Mouse (Mus musculus) bone marrow, adult 2 months (tissue): ENCODE results near the gene Ngb.

Experiments
- CTCF ChIP-seq: fragments of 200-500 bp; IDR thresholded peaks from 2 replicates; pipeline ENCODE4 v1.5.1; 2011; ENCODE audit warnings: low read length, control low read depth; ENCODE audit not compliant: control insufficient read depth, insufficient read depth
- POLR2A ChIP-seq: fragments of 200-500 bp; IDR thresholded peaks from 2 replicates; pipeline ENCODE4 v1.6.1; 2011; ENCODE audit warnings: low read depth, mild to moderate bottlenecking, control low read depth, low read length, borderline replicate concordance; ENCODE audit not compliant: control insufficient read depth

- TF ChIP-seq POLR2A = no peak
- TF ChIP-seq CTCF = no peak
Observed at GRCm38 (mm10) chr12:87149471-87149870, 47.1 kb upstream of the Ngb start.
